Mouse (Mus musculus): Measurements from ENCODE around the gene A830031A19Rik. TPM values are rescaled to one million over a fixed set of nuclear protein-coding genes. Genes with fewer than 3 reads are reported as not detected.

Gene A830031A19Rik
- total RNA-seq, 2 experiments from 2014 or later, result not detected

- intact Hi-C loops (cut with DNase I), result no loop called here
- DNase-seq, result no peak
These were observed 21.6 kb upstream of the A830031A19Rik start for GRCm38 (mm10) chr11:24096483-24096882.

- intact Hi-C loops (cut with DNase I), result no loop called here
- DNase-seq, result no peak
These were observed 21.0 kb upstream of the A830031A19Rik start for GRCm38 (mm10) chr11:24095656-24096353.

DNA sequence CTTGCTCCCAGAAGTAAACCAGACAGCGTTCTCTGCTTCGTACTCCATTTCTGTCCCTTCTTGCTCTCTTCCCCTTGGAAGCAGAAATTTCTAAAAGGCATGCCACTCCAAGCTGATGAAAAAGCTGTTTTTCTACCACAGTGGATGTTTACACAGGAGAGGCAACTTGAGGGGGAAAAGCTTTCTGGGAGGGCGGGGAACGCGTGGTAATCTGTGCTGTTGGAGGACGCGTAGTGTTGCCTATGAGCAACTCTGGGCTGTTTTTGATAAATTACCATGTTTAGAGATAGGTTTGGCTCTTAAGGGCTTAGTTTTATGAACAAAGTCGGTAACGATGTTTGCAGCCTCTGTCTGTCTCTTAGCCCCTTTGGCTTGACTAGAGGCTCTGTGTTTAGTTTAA is 20.4 kb upstream of the A830031A19Rik start:
- intact Hi-C loops (cut with DNase I), result no loop called here
- no peak for DNase-seq

GRCm38 (mm10) chr11:24094086-24094487 is 19.2 kb upstream of the A830031A19Rik start:
- no peak for DNase-seq
- intact Hi-C loops (cut with DNase I), result no loop called here

- intact Hi-C loops (cut with DNase I), result no loop called here
- no peak for DNase-seq
These were observed 17.8 kb upstream of the A830031A19Rik start for GRCm38 (mm10) chr11:24092618-24093017.

DNA sequence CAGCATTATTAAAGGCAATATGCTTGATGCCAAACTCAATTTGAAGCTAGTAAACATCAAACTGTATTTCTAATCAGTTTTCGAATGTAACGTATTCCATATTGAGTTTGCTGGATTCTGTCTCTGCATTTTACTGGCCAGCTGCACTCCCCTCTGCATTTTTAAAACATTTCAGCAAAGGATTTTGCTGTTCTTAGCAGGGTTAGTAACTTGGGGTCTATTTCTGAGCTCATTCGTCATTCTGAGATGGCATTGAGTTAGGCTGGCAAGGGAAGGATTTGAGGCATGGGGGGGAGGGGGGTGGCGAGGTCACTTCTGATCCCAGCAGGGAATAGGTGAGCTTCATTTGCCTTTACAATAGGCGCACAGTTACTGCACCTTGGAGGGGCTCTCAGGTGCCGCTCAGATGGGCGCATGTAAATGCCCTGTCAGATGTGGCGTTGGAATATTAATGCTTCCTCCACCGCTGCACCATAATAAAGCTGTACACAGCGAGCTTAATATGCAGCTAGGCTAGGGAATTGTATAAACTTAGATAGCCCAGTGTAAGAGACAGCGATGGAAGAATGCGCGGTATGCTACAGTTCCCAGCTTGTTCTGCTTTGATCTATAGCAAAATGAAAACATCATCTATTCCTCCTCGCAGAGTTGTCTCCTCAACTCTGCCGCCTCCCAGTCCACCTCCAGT is 16.7 kb upstream of the A830031A19Rik start:
- intact Hi-C loops (cut with DNase I), result no loop called here
- no peak for DNase-seq

DNA sequence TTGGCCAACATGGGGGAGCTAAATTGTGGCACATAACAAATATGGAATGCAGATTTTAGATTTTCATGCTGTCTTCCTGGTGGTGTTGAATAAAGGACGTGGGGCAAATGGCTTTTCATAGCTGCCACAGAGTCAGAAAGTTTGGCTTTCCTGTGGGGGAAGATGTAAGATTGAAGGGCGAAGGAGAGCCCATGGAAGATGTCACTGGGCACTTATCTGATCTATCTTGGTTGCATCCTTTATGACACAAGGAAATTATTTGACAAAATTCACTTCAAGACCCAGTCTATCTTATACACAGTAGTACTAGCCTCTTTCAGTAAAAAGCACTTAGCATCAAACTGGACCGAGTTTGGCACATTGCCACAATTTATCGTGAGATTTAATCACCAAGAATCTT is 15.6 kb upstream of the A830031A19Rik start:
- intact Hi-C loops (cut with DNase I), result no loop called here
- DNase-seq, result no peak

DNA sequence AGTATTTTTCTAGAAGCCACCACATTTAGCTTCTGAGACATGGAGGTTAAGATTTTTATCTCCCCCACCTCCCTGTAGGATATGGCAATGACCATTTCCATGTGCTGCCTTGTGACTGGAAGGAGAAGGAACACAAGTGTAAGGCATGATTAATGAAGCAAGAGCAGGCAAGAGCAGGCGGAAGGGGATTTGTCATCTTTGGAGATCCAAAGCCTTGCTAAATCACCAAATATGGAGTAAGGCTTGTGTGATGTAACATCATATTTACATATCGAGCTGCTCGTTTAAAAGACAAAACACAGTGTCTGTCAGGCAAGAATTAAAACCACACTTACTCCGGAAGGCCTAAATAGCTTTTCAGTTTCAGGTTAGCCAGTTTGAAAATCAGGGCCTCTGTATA is 12.2 kb upstream of the A830031A19Rik start:
- DNase-seq, result no peak
- intact Hi-C loops (cut with DNase I), result no loop called here

DNA sequence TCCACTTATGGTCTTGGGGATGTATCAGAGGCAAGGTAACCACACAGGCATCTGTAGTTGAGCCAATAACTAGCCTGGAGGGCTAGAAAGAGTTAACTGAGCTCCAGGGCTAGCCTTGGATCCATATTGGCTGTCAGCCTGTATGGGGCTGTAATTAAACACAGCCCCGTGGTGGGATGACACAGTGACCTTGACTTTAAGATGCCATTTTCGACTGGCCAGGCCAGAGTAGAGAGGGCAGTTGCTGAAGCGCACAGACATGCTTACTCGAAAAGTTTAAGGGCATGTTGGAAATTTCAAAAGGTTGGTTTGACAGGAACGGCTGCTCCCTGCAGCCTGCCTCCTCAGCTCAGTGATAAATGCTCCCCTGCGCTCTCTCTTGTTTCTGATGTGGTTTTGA is 11.1 kb upstream of the A830031A19Rik start:
- DNase-seq, result no peak
- intact Hi-C loops (cut with DNase I), result no loop called here

DNA sequence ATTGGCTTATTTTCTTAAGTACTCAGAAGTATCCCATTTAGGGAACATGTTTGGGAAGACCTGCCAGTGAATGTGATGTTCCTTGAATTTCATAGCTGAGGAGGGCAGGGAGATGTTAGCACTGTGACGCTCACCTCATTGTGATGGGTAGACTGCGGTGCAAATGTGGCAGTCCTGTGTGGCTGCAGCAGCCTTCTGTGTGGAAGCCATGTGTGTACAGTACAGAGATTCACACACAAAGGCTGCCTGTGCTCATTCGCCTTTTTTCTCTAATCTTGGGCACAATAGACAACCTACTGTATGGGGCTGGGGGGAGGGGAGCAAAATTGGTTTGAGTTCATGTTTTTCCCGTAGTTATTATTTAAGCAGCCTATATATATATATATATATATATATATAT is 9.7 kb upstream of the A830031A19Rik start:
- intact Hi-C loops (cut with DNase I), result loop anchor here (5.0 kb wide), 2 partner anchors 153 to 1778 kb away; no protein-coding TSS in a partner anchor
- DNase-seq, result no peak

DNA sequence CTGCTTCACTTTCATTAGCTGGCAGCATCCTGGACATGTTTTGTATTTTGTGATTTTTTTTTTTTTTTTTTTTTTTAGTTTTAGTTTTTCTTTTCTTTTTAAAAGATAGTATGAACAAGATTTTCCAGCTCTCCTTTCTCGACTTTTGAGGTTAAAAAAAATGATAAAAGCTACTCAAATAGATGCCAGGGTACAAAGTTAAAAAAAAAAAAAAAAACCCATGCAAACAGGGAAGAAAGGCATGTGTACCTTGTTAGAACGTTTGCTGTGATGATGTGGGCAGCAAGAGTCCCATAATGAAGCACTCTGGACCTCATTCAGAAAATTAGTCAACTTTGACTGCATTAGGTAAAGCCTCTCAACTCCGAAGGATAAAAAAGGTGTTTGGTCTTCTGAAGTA is 9.2 kb upstream of the A830031A19Rik start:
- intact Hi-C loops (cut with DNase I), result loop anchor here (5.0 kb wide), 2 partner anchors 153 to 1778 kb away; no protein-coding TSS in a partner anchor
- no peak for DNase-seq

DNA sequence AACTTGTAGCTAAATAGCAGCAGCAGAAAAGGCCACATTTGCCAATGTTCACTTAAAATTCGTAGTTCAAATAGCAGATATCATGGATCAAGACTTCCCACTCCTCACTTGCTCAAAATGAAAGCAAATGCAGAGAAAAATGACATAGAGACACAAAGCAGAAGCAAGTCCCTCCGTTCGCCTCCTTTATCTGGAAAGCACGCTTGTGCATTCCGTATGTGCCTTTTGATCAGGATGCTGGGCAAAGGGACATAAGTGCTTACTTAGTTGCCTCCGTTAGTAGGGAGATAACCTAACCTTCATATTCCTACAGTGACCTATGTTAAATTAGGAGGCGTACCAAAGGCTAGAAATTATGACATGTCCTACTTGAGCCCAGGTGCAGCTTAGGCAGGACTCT is 8.6 kb upstream of the A830031A19Rik start:
- intact Hi-C loops (cut with DNase I), result loop anchor here (2.0 to 5.0 kb wide), 3 partner anchors 154 to 1779 kb away; no protein-coding TSS in a partner anchor
- no peak for DNase-seq

DNA sequence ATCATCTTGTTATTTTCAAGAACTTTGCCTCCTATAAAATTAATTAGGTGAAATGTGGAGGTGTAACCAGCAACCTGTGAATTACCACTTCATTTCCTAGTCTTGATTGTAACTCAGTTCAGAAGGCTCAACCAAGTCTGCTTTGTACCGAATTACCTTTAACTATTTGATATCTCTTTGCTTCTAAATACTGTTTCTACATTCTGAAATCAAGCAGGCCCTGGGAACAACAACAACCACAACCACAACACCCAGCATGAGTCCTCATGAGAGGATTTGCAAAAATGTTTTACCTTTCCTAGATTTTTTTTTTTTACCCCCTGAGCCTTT is 8.2 kb upstream of the A830031A19Rik start:
- intact Hi-C loops (cut with DNase I), result loop anchor here (2.0 to 5.0 kb wide), 3 partner anchors 154 to 1779 kb away; no protein-coding TSS in a partner anchor
- DNase-seq, result no peak

- intact Hi-C loops (cut with DNase I), result loop anchor here (2.0 to 5.0 kb wide), 3 partner anchors 155 to 1780 kb away; no protein-coding TSS in a partner anchor
- DNase-seq, result no peak
These were observed 7.7 kb upstream of the A830031A19Rik start for GRCm38 (mm10) chr11:24082385-24083075.

DNA sequence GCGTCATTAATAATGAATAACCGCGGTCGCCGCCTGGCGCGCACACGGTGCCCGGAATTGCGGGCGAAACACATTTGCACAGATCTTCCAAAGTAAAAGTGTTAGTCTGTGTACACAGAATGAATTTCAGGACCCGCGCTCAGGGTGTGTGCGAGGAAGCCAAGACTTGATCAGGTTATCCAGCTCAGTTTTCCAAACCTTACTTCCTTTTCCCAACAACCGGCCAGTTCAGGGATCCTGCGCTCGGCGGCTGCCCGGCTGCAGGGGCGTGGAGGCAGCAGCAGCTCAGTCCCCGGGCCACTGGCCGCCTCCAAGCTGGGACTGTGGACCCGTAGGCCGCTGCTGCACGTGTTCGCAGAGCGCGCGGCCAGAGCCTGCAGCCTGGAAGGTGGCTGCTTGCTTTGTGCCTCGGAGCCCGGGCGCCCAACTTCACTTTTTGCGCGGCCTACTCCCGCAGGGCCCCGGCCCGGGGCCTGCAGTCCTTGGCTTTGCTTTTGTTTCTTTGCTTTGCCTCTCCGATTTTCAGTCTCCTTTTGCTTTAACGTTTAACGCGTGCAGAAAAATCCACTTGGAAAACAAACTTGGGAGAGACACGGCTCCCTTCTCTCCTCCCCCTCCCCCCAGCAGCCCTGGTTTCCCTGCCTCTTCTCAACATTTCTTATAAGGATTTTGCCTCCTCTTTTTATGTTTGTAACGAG is 7.0 kb upstream of the A830031A19Rik start:
- intact Hi-C loops (cut with DNase I), result loop anchor here (2.0 to 5.0 kb wide), 3 partner anchors 155 to 1780 kb away; no protein-coding TSS in a partner anchor
- peak; percentile 38 to 54 for DNase-seq

DNA sequence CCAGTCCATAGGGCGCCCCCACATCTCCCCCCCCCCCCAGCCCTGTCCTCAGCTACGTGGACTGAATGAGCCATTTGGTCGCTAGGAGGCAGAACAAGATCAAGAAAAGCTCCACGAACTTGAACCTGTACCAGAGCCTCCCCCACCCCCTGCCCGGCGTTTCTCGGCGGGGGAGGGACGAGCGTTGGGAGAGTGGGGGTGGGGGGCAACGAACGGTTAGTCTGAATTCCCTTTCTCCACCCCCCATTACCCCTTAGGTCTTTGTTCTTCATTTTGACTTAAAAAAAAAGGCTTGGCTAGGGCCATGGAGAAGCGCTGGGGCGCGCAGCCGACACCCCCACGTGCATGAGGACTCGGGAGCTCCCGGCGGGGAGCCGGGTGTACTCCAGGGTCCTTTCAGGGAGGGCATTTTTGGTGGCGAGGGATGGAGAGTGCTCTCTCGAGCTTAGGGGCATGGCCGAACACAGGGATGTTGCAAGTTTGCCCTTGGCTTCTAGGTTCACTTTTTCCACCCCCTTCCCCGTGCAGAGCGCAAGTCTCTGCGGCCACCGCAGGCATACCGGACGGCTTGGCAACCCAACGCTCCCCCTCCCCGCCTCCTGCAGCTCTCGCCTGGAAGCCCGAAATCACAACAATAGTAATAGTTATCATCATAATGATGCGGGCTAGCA is 6.3 kb upstream of the A830031A19Rik start:
- peak; percentile 41 to 66 for DNase-seq
- intact Hi-C loops (cut with DNase I), result loop anchor here (5.0 kb wide), 2 partner anchors 156 to 1781 kb away; no protein-coding TSS in a partner anchor

DNA sequence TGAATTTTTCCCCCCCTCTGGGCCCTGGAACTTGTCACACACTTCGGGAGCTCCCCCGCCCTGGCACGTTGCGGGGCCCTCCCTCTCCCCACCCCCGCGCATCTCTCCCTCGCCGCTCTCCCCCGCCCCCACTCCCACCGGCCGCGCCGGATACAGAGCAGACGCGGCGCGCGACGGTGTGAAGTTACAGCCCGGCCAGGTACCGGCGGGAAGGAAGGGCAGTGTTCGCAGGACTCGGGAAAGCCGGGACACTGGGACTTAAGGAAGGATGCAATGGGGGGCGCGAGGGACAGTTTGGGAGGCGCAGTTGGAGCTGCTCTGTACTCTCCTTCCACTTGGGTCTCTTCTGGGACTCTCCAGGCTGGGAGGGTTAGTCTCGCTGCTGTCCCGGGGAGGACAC is 5.7 kb upstream of the A830031A19Rik start:
- DNase-seq, result peak; percentile 35 to 40

DNA sequence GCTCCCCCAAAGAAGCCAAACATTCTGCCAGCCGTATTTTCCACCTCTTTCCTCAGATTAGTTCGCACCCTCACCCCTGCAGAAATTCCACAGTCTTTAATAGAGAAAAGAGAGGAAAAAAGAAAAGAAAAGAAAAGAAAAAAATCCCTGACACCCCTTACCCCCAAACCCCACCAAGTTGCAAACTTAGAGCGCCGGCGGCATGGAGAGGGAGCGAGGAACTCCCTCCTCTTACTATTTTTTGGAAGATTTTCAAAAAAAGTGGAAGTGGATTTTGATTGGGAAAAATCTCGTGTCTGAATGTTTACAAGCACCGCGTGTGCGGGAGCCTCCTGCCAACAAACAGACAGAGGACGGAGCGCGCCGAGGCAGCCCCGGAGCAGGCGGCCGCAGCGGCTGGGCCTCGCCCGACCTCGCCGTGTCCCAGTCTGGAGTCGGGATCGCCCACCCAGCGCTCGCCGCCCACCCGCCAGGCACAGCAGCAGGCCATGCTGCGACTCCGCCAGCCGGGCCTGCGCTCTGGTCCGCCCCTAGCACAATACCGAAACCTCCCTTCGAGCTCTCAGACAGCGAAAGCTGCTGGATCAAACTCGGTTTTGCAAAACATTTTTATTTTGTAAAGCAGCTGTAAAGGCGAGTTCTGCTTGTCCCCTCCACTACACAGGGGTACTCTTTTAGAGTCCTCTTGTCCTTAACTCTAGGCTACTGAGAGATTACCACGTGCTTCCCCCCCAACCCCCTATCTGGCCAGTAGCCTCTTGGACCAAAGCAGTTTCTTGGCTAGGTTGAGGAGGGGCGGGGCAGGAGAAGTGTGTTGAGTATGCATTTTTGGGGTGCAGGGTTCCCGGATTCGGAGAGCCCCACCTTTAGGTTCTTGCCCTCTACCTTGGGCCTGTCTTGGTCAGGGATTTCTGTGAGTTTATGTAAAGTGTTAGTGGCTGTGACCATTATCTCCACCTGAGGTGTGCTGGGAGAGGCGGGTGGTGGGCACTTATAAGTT is 4.8 kb upstream of the A830031A19Rik start:
- peak; percentile 42 to 47 for DNase-seq

More for the DNA sequence above, 5.7 kb upstream of the A830031A19Rik start:
- intact Hi-C loops (cut with DNase I), result loop anchor here (5.0 kb wide), 2 partner anchors 157 to 1782 kb away; no protein-coding TSS in a partner anchor

More for the DNA sequence above, 4.8 kb upstream of the A830031A19Rik start:
- intact Hi-C loops (cut with DNase I), result loop anchor here (5.0 kb wide), 2 partner anchors 158 to 1783 kb away; no protein-coding TSS in a partner anchor
